24 mouse cellular contexts compared by ENCODE assay signal in the genomic region with DNA sequence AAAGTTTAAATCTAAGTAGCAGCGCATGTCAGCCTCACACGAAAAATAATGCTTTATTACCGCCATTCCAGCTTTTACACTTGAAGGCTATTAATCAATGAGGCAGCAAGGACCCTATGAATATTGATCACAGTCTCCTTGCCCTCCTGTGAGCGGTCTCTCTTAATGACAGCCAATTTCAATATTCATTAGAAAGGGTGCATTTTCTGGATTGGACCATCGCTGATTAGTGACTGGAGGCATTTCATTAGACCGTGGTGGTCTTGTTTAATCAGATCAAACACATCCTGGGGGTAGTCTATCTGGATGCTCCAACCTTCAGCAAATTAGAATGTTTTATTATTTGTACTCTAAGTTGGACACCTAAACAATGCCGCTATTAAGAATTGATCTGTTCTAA.
"Had no signal": no experiment of that assay in that cellular context is flagged by ENCODE, and none has a peak within 500 bp of the region (broad histone marks: within the 10 kb centered on the region; RNA-seq: fewer than 3 reads in every experiment).

No protein-coding gene starts in this region.

- H3K27ac ChIP-seq: heart, adult 2 months; heart, embryonic 15.5 days; kidney, embryonic 15.5 days; kidney, postnatal 0 days; limb, embryonic 13.5 days; limb, embryonic 15.5 days had no signal

- H3K9me3 ChIP-seq: heart, embryonic 13.5 days; heart, embryonic 15.5 days; hindbrain, embryonic 15.5 days; kidney, embryonic 15.5 days; limb, embryonic 13.5 days; limb, embryonic 15.5 days had no signal

- H3K4me2 ChIP-seq: heart, embryonic 11.5 days; heart, embryonic 13.5 days; heart, embryonic 15.5 days; hindbrain, embryonic 15.5 days; kidney, embryonic 15.5 days; limb, embryonic 13.5 days; limb, embryonic 15.5 days had no signal

- DNase-seq: forebrain, postnatal 0 days; gastrocnemius, postnatal 14 days; gastrocnemius, postnatal 36 days; heart, adult 11 months; heart, adult 2 months; heart, postnatal 14 days; heart, postnatal 36 days; kidney, adult 11 months; kidney, adult 2 months; kidney, adult 9 months; kidney, postnatal 14 days; kidney, postnatal 36 days; layer of hippocampus, adult 9-11 months; layer of hippocampus, postnatal 36 days; left cerebral cortex, postnatal 4 days had no signal

- ATAC-seq: forebrain, postnatal 0 days; intestine, embryonic 16.5 days had no signal

- H3K27me3 ChIP-seq: heart, embryonic 13.5 days; heart, embryonic 15.5 days; hindbrain, embryonic 15.5 days; kidney, embryonic 15.5 days; limb, embryonic 13.5 days; limb, embryonic 15.5 days had no signal

- H3K9ac ChIP-seq: forebrain, postnatal 0 days; heart, embryonic 13.5 days; heart, embryonic 15.5 days; hindbrain, embryonic 15.5 days; kidney, embryonic 15.5 days; limb, embryonic 13.5 days; limb, embryonic 15.5 days had no signal

- H3K36me3 ChIP-seq: heart, embryonic 13.5 days; heart, embryonic 15.5 days; hindbrain, embryonic 15.5 days; kidney, embryonic 15.5 days; limb, embryonic 13.5 days; limb, embryonic 15.5 days had no signal

- H3K4me3 ChIP-seq: heart, adult 2 months; heart, embryonic 13.5 days; heart, embryonic 15.5 days; hindbrain, embryonic 15.5 days; kidney, embryonic 15.5 days; limb, embryonic 13.5 days; limb, embryonic 15.5 days had no signal

- H3K4me1 ChIP-seq: kidney, embryonic 15.5 days; limb, embryonic 15.5 days had no signal
